Mouse (Mus musculus) ES-Bruce4 (cell line): ENCODE measurements at regions not wholly inside any gene's neighbourhood (a gene's known extent, or its start where the extent isn't known, plus 50 kb on each side); places are given as distances from the start of the nearest gene placed in this dataset.
A peak's percentile ranks its signal among the peaks of the same experiment; 100 is the strongest.

Experiments
- H3K27ac ChIP-seq: 2 replicates; pipeline ENCODE4 v1.5.1; 2012; ENCODE audit warnings: low read length, inconsistent platforms; ENCODE audit not compliant: insufficient read depth
- H3K27me3 ChIP-seq: 2 replicates; pipeline ENCODE4 v1.6.1; 2012; ENCODE audit warnings: mild to moderate bottlenecking, low read length, inconsistent platforms; ENCODE audit not compliant: control insufficient read depth, poor library complexity, insufficient read depth, severe bottlenecking
- H3K36me3 ChIP-seq: 2 replicates; pipeline ENCODE4 v1.6.1; 2012; ENCODE audit warnings: inconsistent platforms, mild to moderate bottlenecking, low read length, moderate library complexity; ENCODE audit not compliant: control insufficient read depth, poor library complexity, insufficient read depth, severe bottlenecking
- H3K4me1 ChIP-seq: one replicate; pipeline ENCODE4 v1.8.1; 2011; ENCODE audit warnings: low read length; ENCODE audit not compliant: control insufficient read depth, insufficient read depth
- H3K4me3 ChIP-seq: 2 replicates; pipeline ENCODE4 v1.5.1; 2011; ENCODE audit warnings: low read depth, mild to moderate bottlenecking, low read length
- H3K9ac ChIP-seq: 2 replicates; pipeline ENCODE4 v1.6.1; 2012; ENCODE audit warnings: low read depth, mild to moderate bottlenecking, inconsistent platforms; ENCODE audit not compliant: poor library complexity, severe bottlenecking
- H3K9me3 ChIP-seq: replicated peaks from 2 replicates; pipeline ENCODE4 v1.6.1; 2012; ENCODE audit warnings: mild to moderate bottlenecking, low read length, inconsistent platforms; ENCODE audit not compliant: control insufficient read depth, poor library complexity, insufficient read depth, severe bottlenecking
- CTCF ChIP-seq: IDR thresholded peaks from one replicate; pipeline ENCODE4 v1.8.1; 2011; ENCODE audit warnings: low read depth, low read length
- EP300 ChIP-seq: IDR thresholded peaks from 2 replicates; pipeline ENCODE4 v1.6.1; 2011; ENCODE audit warnings: low read depth, low read length; ENCODE audit not compliant: insufficient read depth
- POLR2A ChIP-seq: IDR thresholded peaks from one replicate; pipeline ENCODE4 v1.8.1; 2011; ENCODE audit warnings: low read length; ENCODE audit not compliant: insufficient read depth

DNA sequence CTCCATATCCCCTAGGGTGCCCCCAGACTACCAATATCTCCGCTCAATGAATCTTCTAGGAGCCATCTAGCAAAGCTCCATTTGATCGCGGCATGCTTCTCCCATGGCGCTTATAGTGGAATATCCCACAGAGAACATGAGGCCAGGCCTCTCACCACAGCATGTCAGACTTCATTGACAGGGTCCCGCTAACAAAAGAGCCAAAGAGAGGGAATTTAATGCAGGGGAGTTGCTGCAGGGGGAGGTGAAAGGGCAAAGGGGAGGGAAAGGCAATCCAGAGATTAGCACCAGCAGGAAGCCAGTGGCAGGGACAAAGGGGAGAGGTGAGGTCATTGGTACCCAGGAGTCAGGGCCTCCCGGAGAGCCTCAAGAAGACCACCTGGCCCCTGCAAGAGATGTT is 424.0 kb upstream of the Smim15 start:
- H3K4me1 ChIP-seq, result peaks cover 2% of the 10 kb centered on the region
- H3K36me3 ChIP-seq, result no peaks in the 10 kb centered on the region

DNA sequence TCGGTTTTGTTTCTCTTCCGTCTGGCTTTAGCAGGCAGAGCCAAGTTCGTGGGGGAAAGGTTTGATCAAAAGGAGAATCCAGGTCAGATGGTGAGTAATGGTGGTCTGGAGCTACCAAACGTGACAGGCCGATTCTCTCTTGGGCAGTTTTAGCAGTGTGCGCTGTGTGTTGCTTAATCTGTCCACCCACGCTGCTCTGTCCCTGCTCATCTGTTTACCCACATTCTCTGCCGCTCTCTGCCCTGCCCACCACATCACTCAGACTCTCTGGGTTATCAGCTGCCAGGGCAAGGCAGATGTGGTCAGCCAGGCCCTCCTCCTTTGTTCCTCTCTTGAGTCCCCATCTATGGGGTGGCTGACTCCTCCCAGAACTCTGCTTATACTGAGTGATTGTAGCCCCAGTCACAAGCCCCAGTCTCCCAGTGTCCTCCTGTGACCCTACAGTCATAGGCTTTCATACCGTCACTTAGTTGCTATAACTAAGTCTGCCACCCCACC is 424.8 kb upstream of the Smim15 start:
- Histone ChIP-seq H3K4me3 (no peak overlapping the region), H3K4me1 (peaks cover 2% of the 10 kb centered on the region), H3K9ac (no peak overlapping the region), H3K36me3 (no peaks in the 10 kb centered on the region), H3K27me3 (no peaks in the 10 kb centered on the region), H3K27ac (no peak overlapping the region), H3K9me3 (no peaks in the 10 kb centered on the region)
- TF ChIP-seq POLR2A (no peak), CTCF (no peak), EP300 (no peak)

More for the DNA sequence above, 424.0 kb upstream of the Smim15 start:
- no peaks in the 10 kb centered on the region for H3K9me3 ChIP-seq
- no peak overlapping the region for H3K27ac ChIP-seq
- H3K4me3 ChIP-seq, result no peak overlapping the region
- H3K27me3 ChIP-seq, result no peaks in the 10 kb centered on the region
- H3K9ac ChIP-seq, result no peak overlapping the region
- TF ChIP-seq POLR2A (no peak), CTCF (no peak), EP300 (0 out of 2 replicates have a peak, but pooled peaks have one; percentile 31)

DNA sequence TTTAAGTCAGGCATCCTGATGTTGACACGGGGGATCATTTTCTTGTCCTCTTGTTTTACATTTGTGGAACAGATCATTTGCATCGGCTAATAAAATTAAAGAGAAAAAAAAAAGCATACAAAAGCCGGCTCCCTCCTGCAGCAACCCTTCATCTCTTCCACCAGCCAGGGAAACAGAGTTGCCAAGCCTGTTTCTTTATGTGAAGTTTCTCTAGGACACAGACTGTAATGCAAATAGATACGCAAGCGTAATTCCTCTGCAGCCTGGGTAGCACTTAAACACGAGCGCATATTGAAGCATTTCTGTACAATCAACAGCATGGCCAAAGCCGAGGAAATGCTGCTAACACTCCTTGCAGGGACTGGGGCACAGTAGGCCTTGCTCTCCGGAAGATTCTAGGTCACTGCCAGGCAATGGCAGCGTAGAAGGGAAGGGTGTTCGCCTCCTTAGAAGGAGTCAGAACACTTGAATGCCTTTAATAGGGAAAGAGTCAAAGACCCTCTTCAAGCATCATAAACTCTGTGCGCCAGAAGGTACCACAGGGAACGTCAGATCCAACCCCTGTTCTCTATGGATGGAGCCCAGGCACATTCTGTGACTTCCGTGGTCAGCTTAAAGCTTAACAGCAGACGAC is 425.3 kb upstream of the Smim15 start:
- H3K4me3 ChIP-seq, result no peak overlapping the region
- no peaks in the 10 kb centered on the region for H3K9me3 ChIP-seq
- H3K4me1 ChIP-seq, result peaks cover 2% of the 10 kb centered on the region
- no peaks in the 10 kb centered on the region for H3K36me3 ChIP-seq
- no peak overlapping the region for H3K9ac ChIP-seq
- TF ChIP-seq POLR2A (no peak), CTCF (no peak), EP300 (no peak)
- H3K27ac ChIP-seq, result no peak overlapping the region
- H3K27me3 ChIP-seq, result no peaks in the 10 kb centered on the region

DNA sequence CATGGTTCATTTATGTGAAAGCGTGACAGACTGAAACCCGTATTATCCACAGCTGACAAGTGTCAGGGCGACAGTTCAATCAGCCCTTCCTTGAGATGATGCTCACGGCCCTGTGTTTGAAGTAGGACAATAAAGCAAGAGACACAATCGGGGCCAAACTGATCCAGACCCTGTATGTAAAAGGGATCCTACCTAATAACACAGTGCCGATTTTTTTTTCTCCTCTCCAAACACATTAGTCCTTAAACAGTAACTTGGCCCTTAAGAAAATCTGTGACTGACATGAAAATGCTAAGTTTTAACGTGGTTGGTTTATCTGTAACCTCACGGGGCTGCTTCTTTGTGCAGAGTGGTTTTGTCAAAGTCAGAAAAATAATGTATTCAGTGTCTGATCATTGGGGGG is 425.9 kb upstream of the Smim15 start:
- Histone ChIP-seq H3K36me3 (no peaks in the 10 kb centered on the region), H3K4me1 (peaks cover 2% of the 10 kb centered on the region), H3K27me3 (no peaks in the 10 kb centered on the region), H3K9ac (no peak overlapping the region), H3K9me3 (no peaks in the 10 kb centered on the region), H3K4me3 (no peak overlapping the region), H3K27ac (no peak overlapping the region)
- no peak for TF ChIP-seq CTCF
- no peak for TF ChIP-seq POLR2A
- no peak for TF ChIP-seq EP300

DNA sequence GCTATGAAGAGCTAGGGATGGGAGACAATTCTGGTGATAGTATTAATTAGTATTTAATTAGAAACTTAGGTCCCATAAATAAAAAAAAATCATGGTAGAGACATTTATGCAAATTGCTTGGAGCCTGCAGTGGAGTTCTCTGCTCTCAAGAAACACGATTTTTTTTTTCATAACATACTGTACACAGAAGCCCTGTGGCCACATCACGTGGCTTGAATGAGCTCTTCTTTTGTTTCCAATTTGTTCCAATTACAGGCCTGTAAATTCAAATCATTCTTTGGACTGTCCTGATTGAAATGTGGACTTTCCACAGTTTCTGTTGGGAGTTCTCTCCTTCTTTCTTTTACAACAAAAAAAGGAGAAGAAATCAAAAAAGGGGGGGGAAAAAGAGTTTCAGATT is 426.7 kb upstream of the Smim15 start:
- H3K27ac ChIP-seq, result no peak overlapping the region
- H3K9me3 ChIP-seq, result no peaks in the 10 kb centered on the region
- no peaks in the 10 kb centered on the region for H3K36me3 ChIP-seq
- no peak overlapping the region for H3K9ac ChIP-seq
- peaks cover 2% of the 10 kb centered on the region for H3K4me1 ChIP-seq
- TF ChIP-seq POLR2A (no peak), EP300 (no peak), CTCF (no peak)
- no peaks in the 10 kb centered on the region for H3K27me3 ChIP-seq
- H3K4me3 ChIP-seq, result no peak overlapping the region

DNA sequence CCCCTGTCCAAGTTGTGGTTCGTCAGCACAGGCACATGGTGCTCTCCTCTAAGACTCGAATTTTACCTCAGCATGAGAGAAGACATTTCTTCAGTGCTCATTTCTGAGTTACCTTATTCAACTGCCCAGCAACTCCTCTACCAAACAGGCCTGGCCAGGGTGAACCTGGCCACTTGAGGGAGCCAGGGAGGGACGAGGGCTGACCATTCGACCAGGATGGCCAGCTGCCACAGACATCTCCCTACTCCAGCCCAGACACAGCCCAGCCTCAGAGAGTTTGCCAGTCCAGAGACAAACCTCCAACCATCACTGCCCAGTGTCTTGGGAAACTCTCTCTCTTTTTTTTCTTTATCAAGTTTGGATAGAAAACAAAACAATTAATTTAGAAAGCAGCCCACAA is 427.5 kb upstream of the Smim15 start:
- H3K27ac ChIP-seq, result no peak overlapping the region
- H3K4me3 ChIP-seq, result no peak overlapping the region
- H3K27me3 ChIP-seq, result no peaks in the 10 kb centered on the region
- H3K9ac ChIP-seq, result no peak overlapping the region
- TF ChIP-seq POLR2A (no peak), CTCF (no peak), EP300 (no peak)
- no peaks in the 10 kb centered on the region for H3K9me3 ChIP-seq
- peaks cover 2% of the 10 kb centered on the region for H3K4me1 ChIP-seq
- no peaks in the 10 kb centered on the region for H3K36me3 ChIP-seq
